18 mouse cellular contexts compared by ENCODE assay signal in the genomic region with DNA sequence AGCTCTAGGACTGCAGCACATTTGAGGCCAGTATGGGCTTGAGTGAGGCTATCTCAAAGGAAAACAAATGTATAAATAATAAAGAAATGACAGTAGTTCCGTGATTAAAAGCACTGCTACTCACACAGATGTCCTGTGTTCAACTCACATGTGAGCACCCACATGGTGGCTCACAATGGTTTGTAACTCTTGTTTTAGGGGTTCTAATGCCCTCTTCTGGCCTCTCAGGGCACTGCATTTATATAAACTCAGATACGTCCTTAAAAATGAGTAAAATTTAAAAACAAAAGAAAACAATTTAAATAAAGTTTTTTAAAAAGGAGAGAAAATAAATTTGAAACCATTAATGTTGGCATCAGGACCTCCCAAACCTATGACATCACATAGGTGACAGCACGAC.
A peak's percentile ranks its signal among the peaks of the same experiment; 100 is the strongest.
DNase-seq lines count a peak whose midpoint lies in the region; ATAC-seq and TF ChIP-seq lines count a peak whose summit lies in the region.
"Had no signal": no experiment of that assay in that cellular context is flagged by ENCODE, and none has a peak within 500 bp of the region (broad histone marks: within the 10 kb centered on the region; RNA-seq: fewer than 3 reads in every experiment).

No protein-coding gene starts in this region.

- 69% methylated on average over 3 of the region's 3 CpGs for WGBS in hindbrain, postnatal 0 days
- 63% methylated on average over 3 of the region's 3 CpGs for WGBS in hindbrain, embryonic 10.5 days
- 56% methylated on average over 3 of the region's 3 CpGs for WGBS in liver, postnatal 0 days (ENCODE audit: insufficient replicate concordance)
- WGBS in liver, embryonic 11.5 days: 60% methylated on average over 3 of the region's 3 CpGs

- TF ChIP-seq EP300 in liver, postnatal 0 days (IDR thresholded peaks at IDR 0.05; ENCODE audit: low read depth): no peak

- ATAC-seq in hindbrain, postnatal 0 days: no peak
- no peak for ATAC-seq in liver, postnatal 0 days
- ATAC-seq in liver, embryonic 11.5 days (replicated peaks; ENCODE audit: low FRiP score): no peak
- ATAC-seq in megakaryocyte progenitor cell, adult 5-6 weeks (replicated peaks; ENCODE audit: poor library complexity): peak; percentile 90

- H3K36me3 ChIP-seq in hindbrain, postnatal 0 days (ENCODE audit: insufficient read depth, low read length): no peaks in the 10 kb centered on the region
- no peaks in the 10 kb centered on the region for H3K36me3 ChIP-seq in hindbrain, embryonic 10.5 days
- H3K36me3 ChIP-seq in liver, postnatal 0 days (replicated peaks; ENCODE audit: insufficient read depth, low read length): no peaks in the 10 kb centered on the region
- no peaks in the 10 kb centered on the region for H3K36me3 ChIP-seq in liver, embryonic 11.5 days (ENCODE audit: control insufficient read depth, insufficient read depth, low read length)
- H3K36me3 ChIP-seq: G1E; hindbrain, embryonic 13.5 days; limb, embryonic 15.5 days; neural tube, embryonic 13.5 days had no signal

- H3K4me3 ChIP-seq in hindbrain, postnatal 0 days (ENCODE audit: low read length): no peak overlapping the region
- no peak overlapping the region for H3K4me3 ChIP-seq in hindbrain, embryonic 10.5 days
- H3K4me3 ChIP-seq in liver, postnatal 0 days (ENCODE audit: low read depth, low read length): no peak overlapping the region
- H3K4me3 ChIP-seq in liver, embryonic 11.5 days (ENCODE audit: low read depth, low read length): no peak overlapping the region
- H3K4me3 ChIP-seq: hindbrain, embryonic 13.5 days; limb, embryonic 15.5 days; neural tube, embryonic 13.5 days had no signal

- H3K4me2 ChIP-seq in hindbrain, postnatal 0 days (ENCODE audit: low read depth, low read length): no peak overlapping the region
- H3K4me2 ChIP-seq in liver, postnatal 0 days (ENCODE audit: low read depth, low read length): no peak overlapping the region
- no peak overlapping the region for H3K4me2 ChIP-seq in liver, embryonic 11.5 days
- H3K4me2 ChIP-seq: hindbrain, embryonic 13.5 days; limb, embryonic 15.5 days; midbrain, embryonic 11.5 days; neural tube, embryonic 13.5 days had no signal

- TF ChIP-seq CTCF in hindbrain, postnatal 0 days (IDR thresholded peaks at IDR 0.05; ENCODE audit: low read depth): peak; percentile 33
- peak; percentile 28; the same call in 1 of the 2 replicates for TF ChIP-seq CTCF in liver, postnatal 0 days (IDR thresholded peaks at IDR 0.05; ENCODE audit: low read depth)

- no peak overlapping the region for H3K27ac ChIP-seq in hindbrain, postnatal 0 days
- H3K27ac ChIP-seq in hindbrain, embryonic 10.5 days: no peak overlapping the region
- no peak overlapping the region for H3K27ac ChIP-seq in liver, postnatal 0 days (ENCODE audit: low read depth)
- no peak overlapping the region for H3K27ac ChIP-seq in liver, embryonic 11.5 days (ENCODE audit: low read depth, low read length)
- H3K27ac ChIP-seq: hindbrain, embryonic 13.5 days; limb, embryonic 15.5 days; neural tube, embryonic 13.5 days had no signal

- H3K9ac ChIP-seq in hindbrain, postnatal 0 days (replicated peaks; ENCODE audit: low read length): no peak overlapping the region
- no peak overlapping the region for H3K9ac ChIP-seq in liver, postnatal 0 days (replicated peaks)
- no peak overlapping the region for H3K9ac ChIP-seq in liver, embryonic 11.5 days (ENCODE audit: low read depth, low read length)
- H3K9ac ChIP-seq: hindbrain, embryonic 13.5 days; limb, embryonic 15.5 days; neural tube, embryonic 13.5 days had no signal

- H3K27me3 ChIP-seq in hindbrain, postnatal 0 days (ENCODE audit: insufficient read depth, low read length): no peaks in the 10 kb centered on the region
- no peaks in the 10 kb centered on the region for H3K27me3 ChIP-seq in hindbrain, embryonic 10.5 days (ENCODE audit: insufficient read depth, poor library complexity, severe bottlenecking)
- no peaks in the 10 kb centered on the region for H3K27me3 ChIP-seq in liver, postnatal 0 days (ENCODE audit: insufficient read depth, low read length)
- no peaks in the 10 kb centered on the region for H3K27me3 ChIP-seq in liver, embryonic 11.5 days (replicated peaks; ENCODE audit: control insufficient read depth, insufficient read depth, low read length)
- H3K27me3 ChIP-seq: hindbrain, embryonic 13.5 days; limb, embryonic 15.5 days; neural tube, embryonic 13.5 days had no signal

- DNase-seq in hindbrain, postnatal 0 days (ENCODE audit: low spot score): no peak
- DNase-seq in hindbrain, embryonic 10.5 days (ENCODE audit: low spot score): no peak
- no peak for DNase-seq in liver, postnatal 0 days
- DNase-seq in liver, embryonic 11.5 days (ENCODE audit: low spot score): no peak
- DNase-seq in embryo, embryonic 10.5 days (ENCODE audit: low spot score): peak; percentile 24
- no peak for DNase-seq in cerebellum, postnatal 36 days
- DNase-seq: cerebellum, adult 11 months; heart, adult 18-20 months; kidney, adult 18-20 months; lung, postnatal 14 days; right cerebral cortex, postnatal 25 days; thymus, postnatal 25 days had no signal

- no peaks in the 10 kb centered on the region for H3K4me1 ChIP-seq in hindbrain, postnatal 0 days (ENCODE audit: insufficient read depth, low read length)
- no peaks in the 10 kb centered on the region for H3K4me1 ChIP-seq in hindbrain, embryonic 10.5 days (replicated peaks)
- H3K4me1 ChIP-seq in liver, postnatal 0 days (ENCODE audit: insufficient read depth): no peaks in the 10 kb centered on the region
- no peaks in the 10 kb centered on the region for H3K4me1 ChIP-seq in liver, embryonic 11.5 days (replicated peaks; ENCODE audit: control insufficient read depth, insufficient read depth, low read length)
- H3K4me1 ChIP-seq: hindbrain, embryonic 13.5 days; limb, embryonic 15.5 days; neural tube, embryonic 13.5 days had no signal

- no peaks in the 10 kb centered on the region for H3K9me3 ChIP-seq in hindbrain, postnatal 0 days (ENCODE audit: low read length)
- H3K9me3 ChIP-seq in hindbrain, embryonic 10.5 days: no peaks in the 10 kb centered on the region
- no peaks in the 10 kb centered on the region for H3K9me3 ChIP-seq in liver, postnatal 0 days (ENCODE audit: low read length)
- no peaks in the 10 kb centered on the region for H3K9me3 ChIP-seq in liver, embryonic 11.5 days (ENCODE audit: control insufficient read depth, low read length)
- H3K9me3 ChIP-seq: G1E; hindbrain, embryonic 13.5 days; limb, embryonic 15.5 days; neural tube, embryonic 13.5 days had no signal
